Mouse (Mus musculus) testis, adult 2 months (tissue): ENCODE data around the gene Osbpl10. TPM values are rescaled to one million over a fixed set of nuclear protein-coding genes. Genes with fewer than 3 reads are reported as not detected.
A peak's percentile ranks its signal among the peaks of the same experiment; 100 is the strongest.

Experiments
- H3K27ac ChIP-seq: fragments of 200-500 bp; 2 replicates; pipeline ENCODE4 v1.5.1; 2012; ENCODE audit warnings: low read depth, low read length; ENCODE audit not compliant: control insufficient read depth, insufficient read depth
- H3K27me3 ChIP-seq: fragments of 200-500 bp; 2 replicates; pipeline ENCODE4 v1.6.1; 2012; ENCODE audit warnings: mild to moderate bottlenecking, low read length, moderate library complexity; ENCODE audit not compliant: control insufficient read depth, insufficient read depth
- H3K36me3 ChIP-seq: fragments of 200-500 bp; 2 replicates; pipeline ENCODE4 v1.6.1; 2012; ENCODE audit warnings: mild to moderate bottlenecking, low read length; ENCODE audit not compliant: control insufficient read depth, insufficient read depth
- H3K4me1 ChIP-seq: fragments of 200-500 bp; 2 replicates; pipeline ENCODE4 v1.6.1; 2012; ENCODE audit warnings: low read length; ENCODE audit not compliant: control insufficient read depth, insufficient read depth
- H3K4me3 ChIP-seq: fragments of 200-500 bp; 2 replicates; pipeline ENCODE4 v1.5.1; 2012; ENCODE audit warnings: low read depth, mild to moderate bottlenecking, low read length, moderate library complexity, mixed read lengths; ENCODE audit not compliant: control insufficient read depth
- CTCF ChIP-seq: fragments of 200-500 bp; IDR thresholded peaks from 2 replicates; pipeline ENCODE4 v1.5.1; 2012; ENCODE audit warnings: low read depth, mild to moderate bottlenecking, inconsistent platforms, low read length, moderate library complexity; ENCODE audit not compliant: control insufficient read depth, insufficient read depth, insufficient replicate concordance
- POLR2A ChIP-seq: fragments of 200-500 bp; IDR thresholded peaks from 2 replicates; pipeline ENCODE4 v1.6.1; 2012; ENCODE audit warnings: low read depth, mild to moderate bottlenecking, inconsistent platforms, low read length, moderate library complexity; ENCODE audit not compliant: control insufficient read depth
- polyA plus RNA-seq: library from polyadenylated mRNA; depleted of rRNA; stranded (reverse); fragments of >200 nt; gene quantifications from 2 replicates; pipeline ENCODE4 v1.2.3, GENCODE M21; 2012

The Osbpl10 gene
- polyA plus RNA-seq, 1 experiment: 136 TPM

- Histone ChIP-seq H3K4me1 (peaks cover 15% of the 10 kb centered on the region), H3K27me3 (no peaks in the 10 kb centered on the region), H3K27ac (no peak overlapping the region), H3K36me3 (no peaks in the 10 kb centered on the region), H3K4me3 (no peak overlapping the region)
- TF ChIP-seq CTCF: no peak
- no peak for TF ChIP-seq POLR2A
These were observed 8.0 kb downstream of the Osbpl10 start for GRCm38 (mm10) chr9:114986361-114986760.

GRCm38 (mm10) chr9:114988029-114988428, 9.7 kb downstream of the Osbpl10 start:
- Histone ChIP-seq H3K4me1 (peaks cover 15% of the 10 kb centered on the region), H3K36me3 (no peaks in the 10 kb centered on the region), H3K27me3 (no peaks in the 10 kb centered on the region), H3K4me3 (no peak overlapping the region), H3K27ac (no peak overlapping the region)
- no peak for TF ChIP-seq POLR2A
- TF ChIP-seq CTCF: no peak

GRCm38 (mm10) chr9:114988610-114989327, 10.4 kb downstream of the Osbpl10 start:
- Histone ChIP-seq H3K27ac (peak overlapping the region; percentile 51; the same call in 1 of the 2 replicates), H3K4me3 (no peak overlapping the region), H3K27me3 (no peaks in the 10 kb centered on the region), H3K36me3 (no peaks in the 10 kb centered on the region), H3K4me1 (peaks cover 15% of the 10 kb centered on the region)
- TF ChIP-seq POLR2A (no peak), CTCF (no peak)

GRCm38 (mm10) chr9:114990421-114990820, 12.1 kb downstream of the Osbpl10 start:
- H3K27me3 ChIP-seq: no peaks in the 10 kb centered on the region

GRCm38 (mm10) chr9:114992528-114992927, 14.2 kb downstream of the Osbpl10 start:
- no peaks in the 10 kb centered on the region for H3K36me3 ChIP-seq

More at GRCm38 (mm10) chr9:114990421-114990820, 12.1 kb downstream of the Osbpl10 start:
- Histone ChIP-seq H3K36me3 (no peaks in the 10 kb centered on the region), H3K4me1 (peaks cover 15% of the 10 kb centered on the region), H3K27ac (peak overlapping the region; percentile 75), H3K4me3 (peak overlapping the region; percentile 85)
- TF ChIP-seq CTCF (no peak), POLR2A (peak; percentile 50; the same call in 1 of the 2 replicates)

GRCm38 (mm10) chr9:114995250-114995649, 16.9 kb downstream of the Osbpl10 start:
- Histone ChIP-seq H3K36me3 (no peaks in the 10 kb centered on the region), H3K4me1 (peaks cover 3% of the 10 kb centered on the region), H3K27ac (no peak overlapping the region), H3K4me3 (no peak overlapping the region), H3K27me3 (no peaks in the 10 kb centered on the region)
- TF ChIP-seq CTCF (no peak), POLR2A (no peak)

More at GRCm38 (mm10) chr9:114992528-114992927, 14.2 kb downstream of the Osbpl10 start:
- H3K27me3 ChIP-seq: no peaks in the 10 kb centered on the region
- peaks cover 10% of the 10 kb centered on the region for H3K4me1 ChIP-seq
- H3K27ac ChIP-seq: no peak overlapping the region
- H3K4me3 ChIP-seq: no peak overlapping the region
- TF ChIP-seq POLR2A: no peak
- no peak for TF ChIP-seq CTCF

- Histone ChIP-seq H3K27me3 (no peaks in the 10 kb centered on the region), H3K4me1 (no peaks in the 10 kb centered on the region; the same call in 1 of the 2 replicates), H3K36me3 (no peaks in the 10 kb centered on the region), H3K4me3 (no peak overlapping the region), H3K27ac (no peak overlapping the region)
- TF ChIP-seq POLR2A (no peak), CTCF (no peak)
These were observed 17.3 kb downstream of the Osbpl10 start for GRCm38 (mm10) chr9:114995716-114996115.

- no peak overlapping the region for H3K27ac ChIP-seq
- TF ChIP-seq CTCF (no peak), POLR2A (no peak)
- no peaks in the 10 kb centered on the region for H3K4me1 ChIP-seq
- no peaks in the 10 kb centered on the region for H3K36me3 ChIP-seq
- no peaks in the 10 kb centered on the region for H3K27me3 ChIP-seq
- no peak overlapping the region for H3K4me3 ChIP-seq
These were observed 18.1 kb downstream of the Osbpl10 start for GRCm38 (mm10) chr9:114996489-114996888.
